Mouse (Mus musculus): ENCODE measurements at regions not wholly inside any gene's neighbourhood (a gene's known extent, or its start where the extent isn't known, plus 50 kb on each side); places are given as distances from the start of the nearest gene placed in this dataset.

DNA sequence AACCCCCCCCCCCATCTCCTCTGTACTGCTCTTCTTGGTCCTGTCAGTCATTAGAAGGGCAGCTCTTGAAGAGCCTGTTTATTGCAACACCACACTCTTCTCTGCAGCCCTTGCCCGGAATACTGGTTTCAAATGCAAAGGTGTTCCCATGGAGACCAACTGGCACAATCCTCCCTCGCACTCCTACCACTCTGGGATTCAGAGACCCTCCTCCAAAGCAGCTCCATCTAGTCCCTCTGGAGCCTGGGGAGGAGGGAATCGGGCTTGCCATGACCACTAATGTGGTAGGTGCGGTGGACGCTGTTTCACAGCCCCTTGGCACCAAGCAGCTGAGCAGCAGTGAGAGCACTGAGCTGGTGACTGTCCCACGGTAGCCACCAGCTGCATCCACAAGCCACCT, 83.1 kb downstream of the Stk35 start:
- Histone ChIP-seq H3K4me3 (ENCODE audit: insufficient read depth, low read length) (no peak overlapping the region), H3K4me1 (ENCODE audit: control insufficient read depth, insufficient read depth, low read length) (no peaks in the 10 kb centered on the region), H3K27ac (ENCODE audit: insufficient read depth, low read length) (no peak overlapping the region)
- TF ChIP-seq POLR2A (IDR thresholded peaks at IDR 0.05; ENCODE audit: low read depth, low read length) (no peak), CTCF (IDR thresholded peaks at IDR 0.05; ENCODE audit: borderline replicate concordance, insufficient read depth, low read length) (no peak)

DNA sequence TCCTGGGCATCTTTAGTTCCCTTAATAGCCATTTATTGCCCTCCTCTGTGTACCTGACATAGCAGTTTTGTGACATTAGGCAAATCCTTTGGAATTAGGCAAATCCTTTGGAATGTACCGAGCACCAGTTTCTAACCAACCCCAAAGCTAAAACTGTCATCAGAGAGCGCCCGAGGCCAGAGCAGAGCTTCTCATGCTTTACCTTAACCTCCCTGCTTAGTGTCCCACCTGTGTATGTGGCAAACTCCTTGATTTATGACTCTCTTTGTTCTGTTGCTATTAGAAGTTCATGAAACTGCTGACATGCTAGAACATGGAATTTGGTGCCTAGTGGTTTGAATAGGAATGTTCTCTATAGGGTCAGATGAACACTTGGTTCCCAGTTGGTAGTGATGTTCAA, 84.0 kb downstream of the Stk35 start:
- H3K4me3 ChIP-seq (ENCODE audit: insufficient read depth, low read length): no peak overlapping the region
- H3K4me1 ChIP-seq (ENCODE audit: control insufficient read depth, insufficient read depth, low read length): no peaks in the 10 kb centered on the region
- no peak overlapping the region for H3K27ac ChIP-seq (ENCODE audit: insufficient read depth, low read length)
- TF ChIP-seq CTCF (IDR thresholded peaks at IDR 0.05; ENCODE audit: borderline replicate concordance, insufficient read depth, low read length): no peak
- TF ChIP-seq POLR2A (IDR thresholded peaks at IDR 0.05; ENCODE audit: low read depth, low read length): no peak

DNA sequence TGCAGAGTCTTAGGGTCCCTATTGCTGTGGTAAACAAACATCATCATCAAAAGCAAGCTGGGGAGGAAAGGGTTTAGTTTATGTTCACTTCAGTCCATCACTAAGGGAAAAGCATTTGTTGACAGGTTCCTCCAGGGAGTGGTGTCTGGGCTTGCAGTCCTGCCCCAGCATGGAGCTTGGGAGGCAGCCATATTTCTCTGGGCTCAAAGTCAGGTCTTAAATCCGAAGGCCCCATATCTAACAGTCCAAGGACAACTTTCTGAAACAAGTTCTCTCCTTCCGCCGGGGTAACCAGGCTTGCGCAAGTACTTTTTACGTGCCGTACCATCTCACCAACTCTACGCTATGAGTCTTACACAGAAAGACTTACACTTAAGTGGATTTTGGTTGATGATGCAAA, 85.2 kb downstream of the Stk35 start:
- Histone ChIP-seq H3K4me1 (ENCODE audit: control insufficient read depth, insufficient read depth, low read length) (no peaks in the 10 kb centered on the region), H3K27ac (ENCODE audit: insufficient read depth, low read length) (no peak overlapping the region), H3K4me3 (ENCODE audit: insufficient read depth, low read length) (no peak overlapping the region)
- TF ChIP-seq POLR2A (IDR thresholded peaks at IDR 0.05; ENCODE audit: low read depth, low read length) (no peak), CTCF (IDR thresholded peaks at IDR 0.05; ENCODE audit: borderline replicate concordance, insufficient read depth, low read length) (no peak)

DNA sequence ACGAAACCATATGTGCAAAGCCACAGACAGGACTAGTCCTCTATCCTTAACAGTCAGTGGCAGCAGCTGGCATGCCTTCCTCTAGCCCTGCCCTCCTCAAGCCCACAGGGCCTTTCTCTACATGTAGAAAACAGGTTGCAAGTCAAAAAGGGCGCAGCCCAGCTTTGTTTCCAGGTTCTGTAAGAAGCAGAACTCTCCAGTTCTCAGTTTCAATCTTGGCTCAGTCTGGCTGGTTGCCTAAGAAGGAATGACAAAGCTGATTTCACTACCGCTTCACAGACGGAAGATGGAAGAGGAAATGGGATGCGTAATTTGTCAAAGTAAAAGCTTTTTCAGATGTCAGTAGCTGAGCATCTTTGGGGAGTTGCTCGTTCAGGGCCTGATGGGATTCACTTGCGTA, 92.9 kb downstream of the Stk35 start:
- TF ChIP-seq CTCF (IDR thresholded peaks at IDR 0.05; ENCODE audit: borderline replicate concordance, insufficient read depth, low read length): no peak
- no peak for TF ChIP-seq POLR2A (IDR thresholded peaks at IDR 0.05; ENCODE audit: low read depth, low read length)
- no peaks in the 10 kb centered on the region for H3K4me1 ChIP-seq (ENCODE audit: control insufficient read depth, insufficient read depth, low read length)
- no peak overlapping the region for H3K27ac ChIP-seq (ENCODE audit: insufficient read depth, low read length)

DNA sequence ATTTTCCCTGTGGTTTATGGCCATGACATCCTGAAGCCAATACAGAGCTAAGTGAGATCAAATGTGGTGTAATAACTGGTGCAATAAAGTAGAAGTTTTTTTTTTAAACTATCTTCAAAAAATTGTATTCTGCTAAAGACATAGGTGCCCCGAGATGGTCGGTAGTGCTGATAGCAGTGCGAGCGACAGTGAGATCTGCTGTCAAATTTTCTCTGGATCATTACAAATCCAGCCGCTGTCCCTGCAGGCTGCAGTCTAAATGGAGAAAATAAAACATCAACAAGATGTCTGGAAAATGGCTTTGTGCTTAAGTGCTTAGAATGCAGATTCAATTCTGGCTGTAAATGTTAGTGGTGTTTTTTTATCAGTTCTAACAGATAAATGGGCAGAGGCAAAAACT, 93.5 kb downstream of the Stk35 start:
- Histone ChIP-seq H3K4me3 (ENCODE audit: insufficient read depth, low read length) (no peak overlapping the region), H3K4me1 (ENCODE audit: control insufficient read depth, insufficient read depth, low read length) (no peaks in the 10 kb centered on the region), H3K27ac (ENCODE audit: insufficient read depth, low read length) (no peak overlapping the region)
- TF ChIP-seq CTCF (IDR thresholded peaks at IDR 0.05; ENCODE audit: borderline replicate concordance, insufficient read depth, low read length) (no peak), POLR2A (IDR thresholded peaks at IDR 0.05; ENCODE audit: low read depth, low read length) (no peak)

More for the DNA sequence above, 92.9 kb downstream of the Stk35 start:
- no peak overlapping the region for H3K4me3 ChIP-seq (ENCODE audit: insufficient read depth, low read length)

DNA sequence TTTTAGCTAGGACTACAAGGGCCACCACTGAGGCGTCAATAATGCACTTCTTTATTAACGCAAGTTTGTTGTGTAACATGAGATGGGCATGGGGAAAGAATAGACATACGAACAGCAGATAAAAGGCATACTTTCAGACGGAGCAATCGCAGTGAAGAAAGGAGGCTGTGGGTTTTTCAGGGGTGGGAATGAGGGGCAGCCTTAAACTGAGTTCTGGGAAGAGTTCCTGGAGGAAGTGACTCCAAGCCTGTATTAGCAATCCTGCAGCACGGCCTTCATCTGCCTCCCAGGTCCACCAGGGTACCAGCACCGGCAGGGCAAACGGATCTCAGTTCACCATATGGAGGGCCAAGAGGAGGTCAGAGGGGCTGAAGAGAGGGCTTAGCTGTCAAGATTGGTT, 94.6 kb downstream of the Stk35 start:
- H3K4me1 ChIP-seq (ENCODE audit: control insufficient read depth, insufficient read depth, low read length): no peaks in the 10 kb centered on the region
- TF ChIP-seq POLR2A (IDR thresholded peaks at IDR 0.05; ENCODE audit: low read depth, low read length) (no peak), CTCF (IDR thresholded peaks at IDR 0.05; ENCODE audit: borderline replicate concordance, insufficient read depth, low read length) (no peak)
- H3K27ac ChIP-seq (ENCODE audit: insufficient read depth, low read length): no peak overlapping the region
- H3K4me3 ChIP-seq (ENCODE audit: insufficient read depth, low read length): no peak overlapping the region

DNA sequence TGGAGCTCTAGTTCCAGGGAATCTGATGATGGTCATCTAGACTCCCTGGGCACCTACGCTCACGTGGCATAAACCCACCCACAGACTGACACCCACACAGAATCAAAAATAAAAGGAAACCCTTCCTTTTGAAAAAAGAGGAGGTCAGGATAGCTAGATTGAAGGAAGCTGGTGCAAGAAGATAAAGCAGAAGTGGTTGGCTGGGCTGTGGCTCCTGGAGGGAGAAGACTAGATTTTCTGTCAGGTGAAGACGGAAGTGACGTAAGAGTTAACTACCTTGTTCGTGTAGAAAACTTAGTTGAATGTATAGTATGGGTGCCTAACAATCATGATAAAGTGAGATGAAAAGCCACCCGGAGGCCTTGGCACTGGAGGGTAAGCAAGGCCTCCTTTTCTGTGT, 95.1 kb downstream of the Stk35 start:
- no peak overlapping the region for H3K27ac ChIP-seq (ENCODE audit: insufficient read depth, low read length)
- TF ChIP-seq POLR2A (IDR thresholded peaks at IDR 0.05; ENCODE audit: low read depth, low read length) (no peak), CTCF (IDR thresholded peaks at IDR 0.05; ENCODE audit: borderline replicate concordance, insufficient read depth, low read length) (no peak)
- H3K4me3 ChIP-seq (ENCODE audit: insufficient read depth, low read length): no peak overlapping the region
- H3K4me1 ChIP-seq (ENCODE audit: control insufficient read depth, insufficient read depth, low read length): no peaks in the 10 kb centered on the region

DNA sequence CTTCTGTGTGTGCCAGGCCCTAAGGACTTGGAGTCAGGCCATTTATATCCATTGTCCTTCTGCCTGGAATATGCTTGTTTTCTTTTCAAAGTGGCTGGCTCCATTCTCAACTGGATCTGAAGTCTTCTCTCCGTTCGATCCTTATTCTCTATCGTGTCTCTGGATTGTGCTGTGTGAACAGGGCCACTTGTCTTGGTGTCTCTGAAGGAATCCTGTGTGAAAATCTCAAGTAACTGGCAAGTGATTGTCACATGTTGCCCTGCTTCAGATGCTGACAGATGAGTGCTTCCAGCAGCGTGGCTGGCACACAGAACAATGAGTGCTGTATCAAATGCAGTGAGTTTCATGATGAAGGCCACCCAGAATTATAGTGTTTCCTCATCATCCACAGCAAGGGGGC, 96.4 kb downstream of the Stk35 start:
- no peaks in the 10 kb centered on the region for H3K4me1 ChIP-seq (ENCODE audit: control insufficient read depth, insufficient read depth, low read length)
- TF ChIP-seq CTCF (IDR thresholded peaks at IDR 0.05; ENCODE audit: borderline replicate concordance, insufficient read depth, low read length): no peak
- TF ChIP-seq POLR2A (IDR thresholded peaks at IDR 0.05; ENCODE audit: low read depth, low read length): no peak
- H3K4me3 ChIP-seq (ENCODE audit: insufficient read depth, low read length): no peak overlapping the region
- H3K27ac ChIP-seq (ENCODE audit: insufficient read depth, low read length): no peak overlapping the region

DNA sequence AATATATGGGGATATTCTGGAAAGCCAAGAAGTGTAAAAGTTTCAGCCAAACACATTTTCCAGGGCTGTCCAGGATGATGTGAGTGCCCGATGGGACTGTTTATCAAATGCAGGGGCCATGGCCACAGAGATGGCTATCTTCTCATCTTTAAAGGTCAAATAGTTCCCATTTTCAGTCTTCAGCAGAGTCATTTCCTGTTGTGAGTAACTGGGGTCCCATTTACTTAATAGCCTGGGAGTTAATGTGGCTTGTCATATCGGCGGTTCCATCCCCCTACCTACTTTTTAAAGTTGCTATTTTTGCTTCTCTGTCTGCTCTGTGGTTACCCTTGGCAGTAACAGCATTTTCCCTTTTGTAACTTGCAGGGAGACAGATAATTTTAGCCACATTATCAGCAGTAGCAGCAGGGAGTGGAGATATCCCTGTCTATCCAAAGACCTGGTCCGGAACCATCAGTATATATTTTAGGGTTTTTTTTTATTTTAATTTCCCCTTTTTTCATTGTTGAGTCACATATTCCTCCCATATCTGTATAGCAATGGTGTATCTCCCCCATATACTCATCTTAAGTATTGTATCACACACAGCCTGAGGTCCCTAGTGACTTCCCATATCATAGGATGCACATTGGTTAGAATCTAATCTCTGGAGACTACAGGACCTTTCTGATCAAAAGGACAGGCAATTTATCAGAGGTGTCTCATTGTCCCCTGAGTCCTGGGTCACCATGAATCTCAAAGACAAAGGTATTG, 103.2 kb downstream of the Stk35 start:
- Histone ChIP-seq H3K4me1 (ENCODE audit: control insufficient read depth, insufficient read depth, low read length) (no peaks in the 10 kb centered on the region), H3K27ac (ENCODE audit: insufficient read depth, low read length) (no peak overlapping the region), H3K4me3 (ENCODE audit: insufficient read depth, low read length) (no peak overlapping the region)
- TF ChIP-seq POLR2A (IDR thresholded peaks at IDR 0.05; ENCODE audit: low read depth, low read length) (no peak), CTCF (IDR thresholded peaks at IDR 0.05; ENCODE audit: borderline replicate concordance, insufficient read depth, low read length) (no peak)

DNA sequence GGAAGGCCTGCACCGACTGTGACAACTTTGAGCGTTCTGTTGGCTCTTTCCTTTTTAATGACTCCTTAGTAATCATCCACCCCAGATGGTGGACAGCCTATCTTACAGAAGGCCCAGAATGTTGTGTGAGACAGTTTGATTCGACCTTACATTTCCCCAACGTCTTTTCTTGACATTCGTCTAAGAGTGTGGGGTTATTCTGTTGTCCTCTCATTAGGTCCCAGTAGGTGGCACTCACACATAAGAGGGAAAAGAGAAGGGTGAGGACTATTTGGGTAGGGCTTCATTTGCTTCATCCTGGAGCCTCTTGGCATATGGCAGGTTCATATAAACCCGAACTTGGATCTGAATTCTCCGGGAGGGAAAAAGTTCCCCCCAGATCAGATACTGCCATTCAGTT, 104.4 kb downstream of the Stk35 start:
- TF ChIP-seq CTCF (IDR thresholded peaks at IDR 0.05; ENCODE audit: borderline replicate concordance, insufficient read depth, low read length): no peak
- TF ChIP-seq POLR2A (IDR thresholded peaks at IDR 0.05; ENCODE audit: low read depth, low read length): no peak
- H3K27ac ChIP-seq (ENCODE audit: insufficient read depth, low read length): no peak overlapping the region
- H3K4me1 ChIP-seq (ENCODE audit: control insufficient read depth, insufficient read depth, low read length): no peaks in the 10 kb centered on the region
- no peak overlapping the region for H3K4me3 ChIP-seq (ENCODE audit: insufficient read depth, low read length)

Measured in embryonic fibroblast, embryonic 13.5 days (primary cell).